Mouse (Mus musculus): ENCODE results near the gene Elmo2.

Gene Elmo2

GRCm38 (mm10) chr2:165253269-165253668, 73.0 kb downstream of the Elmo2 start:
- no peak for DNase-seq

- DNase-seq: no peak
Observed at GRCm38 (mm10) chr2:165252801-165253200, 73.5 kb downstream of the Elmo2 start.

- DNase-seq: peak; percentile 89 to 93
Observed at GRCm38 (mm10) chr2:165252381-165252780, 73.9 kb downstream of the Elmo2 start.

- DNase-seq: no peak
Observed at GRCm38 (mm10) chr2:165250903-165251302, 75.4 kb downstream of the Elmo2 start.

GRCm38 (mm10) chr2:165248967-165249366, 77.3 kb downstream of the Elmo2 start:
- no peak for DNase-seq

- DNase-seq: no peak
Observed at GRCm38 (mm10) chr2:165246349-165246748, 79.9 kb downstream of the Elmo2 start.

- peak; percentile 83 to 92 for DNase-seq
Observed at GRCm38 (mm10) chr2:165243122-165243720, 83.1 kb downstream of the Elmo2 start.

GRCm38 (mm10) chr2:165242575-165242974, 83.7 kb downstream of the Elmo2 start:
- peak; percentile 56 to 76 for DNase-seq

GRCm38 (mm10) chr2:165241786-165242185, 84.5 kb downstream of the Elmo2 start:
- DNase-seq: no peak

GRCm38 (mm10) chr2:165240371-165240770, 85.9 kb downstream of the Elmo2 start:
- DNase-seq: no peak

GRCm38 (mm10) chr2:165239533-165240144, 86.6 kb downstream of the Elmo2 start:
- DNase-seq: peak in 1 of 2 experiments; percentile 48

- no peak for DNase-seq
Observed at GRCm38 (mm10) chr2:165238416-165239145, 87.7 kb downstream of the Elmo2 start.

Data from cerebellum, postnatal 14 days (tissue).